Mouse (Mus musculus) CH12F3 (cell line): Measurements from ENCODE around the gene Fgfr2.

Source experiments
- in situ Hi-C: fragments of 300-500 bp; cut with MboI; formaldehyde crosslinking; loops from 2 replicates; pipeline ENCODE4 v1.14.3; 2020; ENCODE audit warnings: low sequenced_read_pairs

Fgfr2 gene

GRCm38 (mm10) chr7:132491902-132492301, 631.2 kb downstream of the Fgfr2 start:
- in situ Hi-C loops, result no loop called here

- in situ Hi-C loops, result no loop called here
Observed at GRCm38 (mm10) chr7:132487361-132487760, 635.8 kb downstream of the Fgfr2 start.

- in situ Hi-C loops, result no loop called here
Observed at GRCm38 (mm10) chr7:132486403-132487178, 636.6 kb downstream of the Fgfr2 start.

GRCm38 (mm10) chr7:132484424-132484823, 638.7 kb downstream of the Fgfr2 start:
- in situ Hi-C loops, result no loop called here

- in situ Hi-C loops, result no loop called here
Observed at GRCm38 (mm10) chr7:132480696-132481306, 642.3 kb downstream of the Fgfr2 start.

- in situ Hi-C loops, result no loop called here
Observed at GRCm38 (mm10) chr7:132478295-132478809, 644.8 kb downstream of the Fgfr2 start.

- in situ Hi-C loops, result no loop called here
Observed at GRCm38 (mm10) chr7:132477753-132478152, 645.4 kb downstream of the Fgfr2 start.

- in situ Hi-C loops, result no loop called here
Observed at GRCm38 (mm10) chr7:132476491-132476890, 646.7 kb downstream of the Fgfr2 start.

GRCm38 (mm10) chr7:132475069-132475468, 648.1 kb downstream of the Fgfr2 start:
- in situ Hi-C loops, result no loop called here

- in situ Hi-C loops, result loop anchor here (5.0 kb wide), 1 partner anchor 244 kb away; no protein-coding TSS in a partner anchor
Observed at GRCm38 (mm10) chr7:132471327-132471726, 651.8 kb downstream of the Fgfr2 start.

GRCm38 (mm10) chr7:132468391-132468790, 654.8 kb downstream of the Fgfr2 start:
- in situ Hi-C loops, result no loop called here

GRCm38 (mm10) chr7:132465897-132466296, 657.3 kb downstream of the Fgfr2 start:
- in situ Hi-C loops, result no loop called here

GRCm38 (mm10) chr7:132464894-132465293, 658.3 kb downstream of the Fgfr2 start:
- in situ Hi-C loops, result no loop called here

- in situ Hi-C loops, result no loop called here
Observed at GRCm38 (mm10) chr7:132458493-132458892, 664.7 kb downstream of the Fgfr2 start.

- in situ Hi-C loops, result no loop called here
Observed at GRCm38 (mm10) chr7:132455071-132455720, 668.0 kb downstream of the Fgfr2 start.

- in situ Hi-C loops, result no loop called here
Observed at GRCm38 (mm10) chr7:132449891-132450735, 673.0 kb downstream of the Fgfr2 start.

GRCm38 (mm10) chr7:132448511-132449154, 674.5 kb downstream of the Fgfr2 start:
- in situ Hi-C loops, result no loop called here

- in situ Hi-C loops, result no loop called here
Observed at GRCm38 (mm10) chr7:132447558-132447957, 675.6 kb downstream of the Fgfr2 start.

GRCm38 (mm10) chr7:132446841-132447240, 676.3 kb downstream of the Fgfr2 start:
- in situ Hi-C loops, result no loop called here

GRCm38 (mm10) chr7:132444221-132444620, 678.9 kb downstream of the Fgfr2 start:
- in situ Hi-C loops, result no loop called here
